Mouse (Mus musculus): ENCODE data around the gene Smndc1.

GRCm38 (mm10) chr19:53421583-53422188 is 31.3 kb upstream of the Smndc1 start:
- TF ChIP-seq CTCF (conservative IDR thresholded peaks at IDR 0.05; ENCODE audit: insufficient read depth, insufficient read length, low read depth, low read length): no peak
- TF ChIP-seq POLR2A (IDR thresholded peaks at IDR 0.05; ENCODE audit: low read depth, low read length): no peak
